7 mouse cellular contexts compared by ENCODE assay signal in genomic region chr2:118882840-118883679, GRCm38 (mm10). TPM values are rescaled to one million over a fixed set of nuclear protein-coding genes. Genes with fewer than 3 reads are reported as not detected.
A peak's percentile ranks its signal among the peaks of the same experiment; 100 is the strongest.
DNase-seq lines count a peak whose midpoint lies in the region; ATAC-seq lines count a peak whose summit lies in the region.

No protein-coding gene starts in this region.

- H3K9ac ChIP-seq in limb, embryonic 12.5 days (replicated peaks) = peak overlapping the region; percentile 67
- peak overlapping the region; percentile 30 for H3K9ac ChIP-seq in midbrain, embryonic 15.5 days

- ATAC-seq in granulocyte monocyte progenitor cell, adult 5-6 weeks (replicated peaks; ENCODE audit: poor library complexity, severe bottlenecking) = peak; percentile 86
- ATAC-seq in limb, embryonic 12.5 days (ENCODE audit: insufficient number of reproducible peaks, insufficient read depth, low FRiP score, low TSS enrichment, low read depth) = peak; percentile 71; the same call in 1 of the 2 replicates
- peak; percentile 85 for ATAC-seq in midbrain, embryonic 15.5 days (replicated peaks)

- peaks cover 44% of the 10 kb centered on the region for H3K27me3 ChIP-seq in embryonic facial prominence, embryonic 10.5 days (replicated peaks; ENCODE audit: low read depth, poor library complexity, severe bottlenecking)
- H3K27me3 ChIP-seq in limb, embryonic 12.5 days = peaks cover 37% of the 10 kb centered on the region
- H3K27me3 ChIP-seq in midbrain, embryonic 15.5 days (replicated peaks) = 0 out of 2 replicates have a peak, but pooled peaks cover 6% of the 10 kb centered on the region

- peak overlapping the region; percentile 72 for H3K27ac ChIP-seq in embryonic facial prominence, embryonic 10.5 days (replicated peaks)
- H3K27ac ChIP-seq in limb, embryonic 12.5 days = no peak overlapping the region
- H3K27ac ChIP-seq in midbrain, embryonic 15.5 days = no peak overlapping the region

- peak overlapping the region; percentile 58 for H3K4me3 ChIP-seq in embryonic facial prominence, embryonic 10.5 days
- H3K4me3 ChIP-seq in limb, embryonic 12.5 days (replicated peaks) = peak overlapping the region; percentile 43
- H3K4me3 ChIP-seq in midbrain, embryonic 15.5 days = peak overlapping the region; percentile 39

- peaks cover 12% of the 10 kb centered on the region for H3K4me1 ChIP-seq in embryonic facial prominence, embryonic 10.5 days
- H3K4me1 ChIP-seq in limb, embryonic 12.5 days (replicated peaks) = peaks cover 5% of the 10 kb centered on the region
- H3K4me1 ChIP-seq in midbrain, embryonic 15.5 days = peaks cover 6% of the 10 kb centered on the region

- no peaks in the 10 kb centered on the region for H3K9me3 ChIP-seq in embryonic facial prominence, embryonic 10.5 days
- H3K9me3 ChIP-seq in limb, embryonic 12.5 days = no peaks in the 10 kb centered on the region
- H3K9me3 ChIP-seq in midbrain, embryonic 15.5 days = no peaks in the 10 kb centered on the region

- peaks cover 25% of the 10 kb centered on the region for H3K36me3 ChIP-seq in embryonic facial prominence, embryonic 10.5 days (replicated peaks)
- peaks cover 19% of the 10 kb centered on the region for H3K36me3 ChIP-seq in limb, embryonic 12.5 days
- H3K36me3 ChIP-seq in midbrain, embryonic 15.5 days (replicated peaks) = no peaks in the 10 kb centered on the region

- H3K4me2 ChIP-seq in limb, embryonic 12.5 days = peak overlapping the region; percentile 79
- H3K4me2 ChIP-seq in midbrain, embryonic 15.5 days = peak overlapping the region; percentile 80

- WGBS in embryonic facial prominence, embryonic 10.5 days = 2% methylated on average over 32 of the region's 32 CpGs
- WGBS in limb, embryonic 12.5 days = 2% methylated on average over 32 of the region's 32 CpGs
- WGBS in midbrain, embryonic 15.5 days = 2% methylated on average over 32 of the region's 32 CpGs

- peak; percentile 94 for DNase-seq in adrenal gland, postnatal 10 days
- peak; percentile 87 for DNase-seq in embryonic facial prominence, embryonic 10.5 days (ENCODE audit: low spot score)
- DNase-seq in kidney, adult 18-20 months = peak; percentile 91
- peak; percentile 71 to 90 for DNase-seq in spleen, adult 18-20 months

RNA-seq across cellular contexts. Expression of gene Bahd1, which starts 17.1 kb away (rescaled TPM):
- 10 to 100 TPM; 30.1 to 37.9 TPM for total RNA-seq in adrenal gland, postnatal 10 days (2021)
- polyA plus RNA-seq in embryonic facial prominence, embryonic 10.5 days (2016; fragmentation: Nextera tagmentation; extraction: Ambion mirVana) = 3.2 and 3.3 TPM in 2 replicates
- total RNA-seq in granulocyte monocyte progenitor cell, adult 5-6 weeks (2014; fragmentation: Nextera tagmentation) = 10.1 and 12.3 TPM in 2 replicates
- total RNA-seq in granulocyte monocyte progenitor cell, adult 5-6 weeks (2017) = 4.6 and 4.8 TPM in 2 replicates
- polyA plus RNA-seq in limb, embryonic 12.5 days (2016; fragmentation: Nextera tagmentation; extraction: Ambion mirVana) = 3.5 and 4.4 TPM in 2 replicates
- polyA plus RNA-seq in midbrain, embryonic 15.5 days (2015; fragmentation: Nextera tagmentation; extraction: Ambion mirVana) = 8.4 and 8.8 TPM in 2 replicates

RNA-seq across cellular contexts. Expression of gene Ivd, which starts 21.3 kb away (rescaled TPM):
- total RNA-seq in adrenal gland, postnatal 10 days (2021) = 100 to 1,000 TPM; 157 to 177 TPM
- polyA plus RNA-seq in embryonic facial prominence, embryonic 10.5 days (2016; fragmentation: Nextera tagmentation; extraction: Ambion mirVana) = 74.0 and 81.3 TPM in 2 replicates
- total RNA-seq in granulocyte monocyte progenitor cell, adult 5-6 weeks (2014; fragmentation: Nextera tagmentation) = 59.9 and 60.9 TPM in 2 replicates
- 34.6 and 45.3 TPM in 2 replicates for total RNA-seq in granulocyte monocyte progenitor cell, adult 5-6 weeks (2017)
- polyA plus RNA-seq in limb, embryonic 12.5 days (2016; fragmentation: Nextera tagmentation; extraction: Ambion mirVana) = 90.9 and 97.7 TPM in 2 replicates
- 43.0 and 50.4 TPM in 2 replicates for polyA plus RNA-seq in midbrain, embryonic 15.5 days (2015; fragmentation: Nextera tagmentation; extraction: Ambion mirVana)

RNA-seq across cellular contexts. Expression of gene Chst14, which starts 43.2 kb away (rescaled TPM):
- total RNA-seq in adrenal gland, postnatal 10 days (2021) = 10 to 100 TPM; 11.2 to 15.0 TPM
- polyA plus RNA-seq in embryonic facial prominence, embryonic 10.5 days (2016; fragmentation: Nextera tagmentation; extraction: Ambion mirVana) = 20.8 and 22.2 TPM in 2 replicates
- 8.4 and 11.4 TPM in 2 replicates for total RNA-seq in granulocyte monocyte progenitor cell, adult 5-6 weeks (2014; fragmentation: Nextera tagmentation)
- total RNA-seq in granulocyte monocyte progenitor cell, adult 5-6 weeks (2017) = 1.4 and 1.5 TPM in 2 replicates
- polyA plus RNA-seq in limb, embryonic 12.5 days (2016; fragmentation: Nextera tagmentation; extraction: Ambion mirVana) = 42.9 and 45.6 TPM in 2 replicates
- 4.7 and 6.0 TPM in 2 replicates for polyA plus RNA-seq in midbrain, embryonic 15.5 days (2015; fragmentation: Nextera tagmentation; extraction: Ambion mirVana)
